Mouse (Mus musculus) embryonic facial prominence, embryonic 15.5 days (tissue): ENCODE results near the gene Vmn2r11. TPM values are rescaled to one million over a fixed set of nuclear protein-coding genes. Genes with fewer than 3 reads are reported as not detected.
"Not testable (repeated sequence)": the region's sequence is repeated elsewhere in the genome, so short reads cannot be mapped to it uniquely, and the experiment has no call there.

ENCODE experiments used
- ATAC-seq: fragments of 200-750 bp; cut with Nextera tagmentation; 2 replicates; pipeline ENCODE4 v1.8.0; 2017; ENCODE audit warnings: low read depth, moderate TSS enrichment; ENCODE audit not compliant: insufficient number of reproducible peaks, low FRiP score, low TSS enrichment
- H3K27ac ChIP-seq: fragments of 300-500 bp; sonication (generic); replicated peaks from 2 replicates; pipeline ENCODE4 v1.5.1; 2015; ENCODE audit warnings: mild to moderate bottlenecking, inconsistent platforms
- H3K27me3 ChIP-seq: fragments of 300-500 bp; sonication (generic); 2 replicates; pipeline ENCODE4 v1.6.1; 2015; ENCODE audit warnings: inconsistent platforms
- H3K36me3 ChIP-seq: fragments of 300-500 bp; sonication (generic); 2 replicates; pipeline ENCODE4 v1.6.1; 2015; ENCODE audit warnings: mild to moderate bottlenecking, inconsistent platforms
- H3K4me1 ChIP-seq: fragments of 300-500 bp; sonication (generic); 2 replicates; pipeline ENCODE4 v1.6.1; 2015; ENCODE audit warnings: inconsistent platforms
- H3K4me2 ChIP-seq: fragments of 300-500 bp; sonication (generic); replicated peaks from 2 replicates; pipeline ENCODE4 v1.6.1; 2015; ENCODE audit warnings: mild to moderate bottlenecking, inconsistent platforms
- H3K4me3 ChIP-seq: fragments of 300-500 bp; sonication (generic); replicated peaks from 2 replicates; pipeline ENCODE4 v1.5.1; 2015; ENCODE audit warnings: mild to moderate bottlenecking, inconsistent platforms
- H3K9ac ChIP-seq: fragments of 300-500 bp; sonication (generic); 2 replicates; pipeline ENCODE4 v1.6.1; 2015; ENCODE audit warnings: inconsistent platforms
- H3K9me3 ChIP-seq: fragments of 300-500 bp; sonication (generic); replicated peaks from 2 replicates; pipeline ENCODE4 v1.6.1; 2016; ENCODE audit warnings: inconsistent platforms
- WGBS: fragments of 180-500 bp; shearing (Covaris S2); methylation state at CpG from one replicate; pipeline ENCODE4 v1.1.7; 2015; 5-methylcytosine and 5-hydroxymethylcytosine counted together
- polyA plus RNA-seq: library from polyadenylated mRNA; unstranded; fragments of >200 nt; fragmentation: Nextera tagmentation; extraction: Ambion mirVana; gene quantifications from 2 replicates; pipeline ENCODE4 v1.2.1, GENCODE M21; 2015

Vmn2r11 gene
- polyA plus RNA-seq = not detected in 2 replicates

DNA sequence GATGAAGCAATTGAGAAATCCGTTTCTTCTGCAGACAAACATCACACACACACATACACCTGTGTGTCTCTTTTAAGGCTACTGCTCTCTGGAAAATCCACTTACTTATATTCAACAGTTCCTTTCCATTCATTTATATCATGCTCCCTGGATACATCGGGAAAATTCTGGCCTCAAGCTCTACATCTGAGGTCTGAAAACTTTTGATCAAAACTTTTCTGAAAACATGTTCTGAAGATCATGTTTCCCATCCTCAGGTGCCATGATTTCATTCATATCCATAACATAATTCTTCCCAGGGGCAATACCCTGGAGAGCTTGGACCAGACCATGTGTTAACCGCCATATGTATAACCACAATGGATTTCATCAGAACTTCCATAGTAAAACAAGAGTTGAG is at the start of gene Vmn2r11:
TSS of gene Vmn2r11 (minus strand) at position 101 of the 400 bp plus-strand sequence.
- H3K4me1 ChIP-seq, H3K4me2 ChIP-seq, ATAC-seq, H3K27ac ChIP-seq, H3K9me3 ChIP-seq, H3K9ac ChIP-seq, H3K36me3 ChIP-seq, H3K27me3 ChIP-seq, H3K4me3 ChIP-seq: not testable (repeated sequence)
- 77% methylated on average over 3 of the region's 3 CpGs for WGBS

DNA sequence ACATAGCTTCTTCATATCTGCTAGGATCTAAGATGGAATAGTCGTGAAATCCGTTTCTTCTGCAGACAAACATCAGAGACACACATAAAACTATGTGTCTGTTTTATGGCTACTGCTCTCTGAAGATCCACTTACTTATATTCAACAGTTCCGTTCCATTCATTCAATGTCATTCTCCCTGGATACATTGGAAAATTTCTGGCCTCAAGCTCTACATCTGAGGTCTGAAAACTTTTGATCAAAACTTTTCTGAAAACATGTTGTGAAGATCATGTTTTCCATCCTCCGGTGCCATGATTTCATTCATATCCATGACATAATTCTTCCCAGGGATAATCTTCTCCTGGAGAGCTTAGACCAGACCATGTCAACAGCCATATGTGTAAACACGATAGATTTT is 38.5 kb upstream of the Vmn2r11 start, which contains the start of gene Vmn2r12:
TSS of gene Vmn2r12 (minus strand) at position 101 of the 400 bp plus-strand sequence.
- not testable (repeated sequence) for H3K9me3 ChIP-seq, H3K9ac ChIP-seq, H3K4me3 ChIP-seq, H3K27me3 ChIP-seq, H3K27ac ChIP-seq, H3K4me1 ChIP-seq, H3K36me3 ChIP-seq, H3K4me2 ChIP-seq, ATAC-seq
- 80% methylated on average over 5 of the region's 5 CpGs for WGBS

DNA sequence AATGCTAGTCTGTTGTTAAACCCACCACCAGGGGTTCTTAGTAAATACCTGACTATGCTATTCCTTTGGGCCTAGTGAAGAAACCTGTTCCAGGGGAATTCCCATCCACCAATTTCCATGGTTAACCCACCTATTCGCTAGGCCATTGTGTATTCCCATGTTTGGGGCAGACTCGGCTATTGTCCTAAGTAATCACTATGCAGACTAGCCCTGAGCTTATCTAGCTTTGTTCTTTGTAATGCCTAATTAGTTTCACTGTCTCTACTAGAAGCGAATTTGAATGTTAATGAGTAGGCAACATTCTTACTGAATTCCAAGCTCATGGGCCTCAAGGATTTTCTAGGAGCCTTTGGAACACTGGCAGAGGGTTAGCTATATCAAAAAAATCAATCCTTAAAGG is 37.1 kb upstream of the Vmn2r11 start:
- H3K4me1 ChIP-seq, H3K4me3 ChIP-seq, H3K27ac ChIP-seq, H3K4me2 ChIP-seq, H3K9me3 ChIP-seq, H3K9ac ChIP-seq, ATAC-seq, H3K36me3 ChIP-seq, H3K27me3 ChIP-seq: not testable (repeated sequence)
- 73% methylated on average over 3 of the region's 3 CpGs for WGBS

DNA sequence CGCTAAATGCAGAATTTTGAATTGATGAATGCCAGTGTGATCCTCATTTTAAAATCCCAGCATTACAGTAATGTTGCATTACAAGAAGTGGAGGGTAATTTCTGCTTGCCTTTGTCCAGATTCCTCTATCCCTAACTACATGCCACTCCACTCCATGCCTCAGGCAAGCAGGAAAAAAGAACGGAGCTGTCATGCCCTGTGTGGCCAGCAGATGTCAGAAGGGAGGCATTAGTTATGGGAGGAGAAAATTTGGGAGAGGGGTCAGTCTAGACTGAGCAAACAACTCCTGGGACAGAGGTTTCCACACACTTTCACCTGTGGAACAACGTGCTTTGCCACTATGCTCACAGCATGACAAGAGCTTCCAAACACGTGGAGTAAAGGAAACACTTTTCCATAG is 12.6 kb upstream of the Vmn2r11 start:
- not testable (repeated sequence) for ATAC-seq, H3K9me3 ChIP-seq, H3K9ac ChIP-seq, H3K4me2 ChIP-seq, H3K36me3 ChIP-seq, H3K4me3 ChIP-seq, H3K27ac ChIP-seq, H3K27me3 ChIP-seq, H3K4me1 ChIP-seq
- 43% methylated on average over 4 of the region's 4 CpGs for WGBS

DNA sequence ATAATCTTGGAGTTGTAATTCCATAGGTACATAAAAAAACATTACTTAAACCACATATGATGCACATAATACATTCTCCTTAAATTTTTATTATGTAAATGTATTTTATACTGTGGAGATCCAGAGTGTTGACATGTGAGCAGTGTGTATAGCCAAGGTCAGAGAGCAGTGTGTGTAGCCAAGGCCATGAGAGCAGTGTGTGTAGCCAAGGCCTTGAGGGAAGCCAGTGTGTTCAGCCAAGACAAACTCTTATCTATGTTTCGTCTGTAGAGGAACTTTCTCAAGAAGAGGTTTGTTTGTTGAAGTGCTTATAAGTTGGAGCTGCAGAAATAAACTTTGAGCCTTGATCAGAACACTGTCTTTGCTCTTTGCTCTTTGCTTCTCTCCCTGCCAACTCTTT is 4.1 kb downstream of the Vmn2r11 start:
- Histone ChIP-seq H3K27me3 (no peaks in the 10 kb centered on the region), H3K9ac (no peak overlapping the region), H3K27ac (no peak overlapping the region), H3K36me3 (no peaks in the 10 kb centered on the region), H3K4me2 (no peak overlapping the region), H3K9me3 (no peaks in the 10 kb centered on the region), H3K4me3 (no peak overlapping the region), H3K4me1 (no peaks in the 10 kb centered on the region)
- WGBS = 61% methylated on average over 1 of the region's 1 CpGs
- no peak for ATAC-seq

DNA sequence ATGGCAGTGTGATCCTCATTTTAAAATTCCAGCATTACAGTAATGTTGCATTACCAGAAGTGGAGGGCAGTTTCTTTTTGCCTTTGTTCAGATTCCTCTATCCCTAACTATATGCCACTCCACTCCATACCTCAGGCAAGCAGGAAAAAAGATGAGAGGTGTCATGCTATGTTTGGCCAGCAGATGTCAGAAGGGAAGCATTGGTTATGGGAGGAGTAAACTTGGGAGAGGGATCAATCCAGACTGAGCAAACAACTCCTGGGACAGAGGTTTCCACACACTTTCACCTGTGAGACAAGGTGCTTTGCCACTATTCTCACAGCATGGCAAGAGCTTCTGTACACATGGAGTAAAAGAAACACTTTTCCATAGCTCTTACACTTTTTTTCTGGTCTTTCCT is 26.8 kb downstream of the Vmn2r11 start:
- ATAC-seq = no peak
- no peaks in the 10 kb centered on the region; the same call in 1 of the 2 replicates for H3K9me3 ChIP-seq
- no peaks in the 10 kb centered on the region for H3K27me3 ChIP-seq
- no peak overlapping the region for H3K4me2 ChIP-seq
- no peak overlapping the region for H3K27ac ChIP-seq
- no peaks in the 10 kb centered on the region for H3K4me1 ChIP-seq
- no peak overlapping the region for H3K9ac ChIP-seq
- H3K4me3 ChIP-seq = no peak overlapping the region
- no peaks in the 10 kb centered on the region for H3K36me3 ChIP-seq

DNA sequence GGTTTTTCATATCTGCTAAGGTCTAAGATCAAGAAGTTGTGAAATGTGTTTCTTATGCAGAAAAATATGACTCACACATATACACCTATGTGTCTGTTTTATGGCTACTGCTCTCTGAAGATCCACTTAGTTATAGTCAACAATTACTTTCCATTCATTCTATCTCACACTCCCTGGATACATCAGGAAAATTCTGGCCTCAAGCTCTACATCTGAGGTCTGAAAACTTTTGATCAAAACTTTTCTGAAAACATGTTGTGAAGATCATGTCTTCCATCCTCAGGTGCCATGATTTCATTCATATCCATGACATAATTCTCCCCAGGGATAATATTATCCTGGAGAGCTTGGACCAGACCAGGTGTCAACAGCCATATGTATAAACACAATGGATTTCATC is 52.9 kb downstream of the Vmn2r11 start, which contains the start of gene Vmn2r10:
TSS of gene Vmn2r10 (minus strand) at position 101 of the 400 bp plus-strand sequence.
- H3K36me3 ChIP-seq, ATAC-seq, H3K27ac ChIP-seq, H3K9me3 ChIP-seq, H3K4me3 ChIP-seq, H3K27me3 ChIP-seq, H3K9ac ChIP-seq, H3K4me2 ChIP-seq, H3K4me1 ChIP-seq: not testable (repeated sequence)

Other genes starting within 250 kb of the Vmn2r11 start
- 0.01 TPM in 1 of 2 replicates, not detected in the other for gene Vmn2r9, start 207.0 kb downstream of the Vmn2r11 start, polyA plus RNA-seq
- gene Vmn2r10, start 53.0 kb downstream of the Vmn2r11 start, polyA plus RNA-seq = not detected in 2 replicates
- gene Vmn2r12, start 38.4 kb upstream of the Vmn2r11 start, polyA plus RNA-seq = not detected in 2 replicates
- not detected in 2 replicates for gene Vmn2r13, start 132.6 kb upstream of the Vmn2r11 start, polyA plus RNA-seq
- gene Vmn2r14, start 165.1 kb upstream of the Vmn2r11 start, polyA plus RNA-seq = not detected in 2 replicates
- not detected in 2 replicates for gene Vmn2r15, start 238.1 kb upstream of the Vmn2r11 start, polyA plus RNA-seq